Mouse (Mus musculus) hindbrain, embryonic 12.5 days (tissue): ENCODE results near the gene Lif. TPM values are rescaled to one million over a fixed set of nuclear protein-coding genes. Genes with fewer than 3 reads are reported as not detected.

Experiments used
- ATAC-seq: fragments of 200-750 bp; cut with Nextera tagmentation; 2 replicates; pipeline ENCODE4 v1.8.0; 2017; ENCODE audit warnings: moderate TSS enrichment; ENCODE audit not compliant: low FRiP score
- H3K27ac ChIP-seq: fragments of 300-500 bp; sonication (generic); 2 replicates; pipeline ENCODE4 v1.5.1; 2016; ENCODE audit warnings: mild to moderate bottlenecking
- H3K27me3 ChIP-seq: fragments of 300-500 bp; sonication (generic); 2 replicates; pipeline ENCODE4 v1.6.1; 2016; ENCODE audit warnings: mild to moderate bottlenecking
- H3K36me3 ChIP-seq: fragments of 300-500 bp; sonication (generic); 2 replicates; pipeline ENCODE4 v1.6.1; 2016; ENCODE audit warnings: mild to moderate bottlenecking
- H3K4me1 ChIP-seq: fragments of 300-500 bp; sonication (generic); 2 replicates; pipeline ENCODE4 v1.6.1; 2016
- H3K4me2 ChIP-seq: fragments of 300-500 bp; sonication (generic); replicated peaks from 2 replicates; pipeline ENCODE4 v1.6.1; 2016; ENCODE audit warnings: mild to moderate bottlenecking
- H3K4me3 ChIP-seq: fragments of 300-500 bp; sonication (generic); 2 replicates; pipeline ENCODE4 v1.5.1; 2016; ENCODE audit warnings: mild to moderate bottlenecking
- H3K9ac ChIP-seq: fragments of 300-500 bp; sonication (generic); 2 replicates; pipeline ENCODE4 v1.6.1; 2016; ENCODE audit warnings: mild to moderate bottlenecking, moderate library complexity
- H3K9me3 ChIP-seq: fragments of 300-500 bp; sonication (generic); replicated peaks from 2 replicates; pipeline ENCODE4 v1.6.1; 2016; ENCODE audit warnings: mild to moderate bottlenecking
- WGBS: fragments of 180-500 bp; shearing (Covaris S2); methylation state at CpG from one replicate; pipeline ENCODE4 v1.1.7; 2016; 5-methylcytosine and 5-hydroxymethylcytosine counted together
- polyA plus RNA-seq: library from polyadenylated mRNA; unstranded; fragments of >200 nt; fragmentation: Nextera tagmentation; extraction: Ambion mirVana; gene quantifications from 2 replicates; pipeline ENCODE4 v1.2.1, GENCODE M21; 2016

The Lif gene
- polyA plus RNA-seq: not detected in 2 replicates

- Histone ChIP-seq H3K9ac (no peak within 1 kb of the TSS), H3K9me3 (no peaks in the 10 kb centered on the region), H3K27me3 (peaks cover 4% of the 10 kb centered on the region; the same call in 1 of the 2 replicates), H3K27ac (no peak within 1 kb of the TSS), H3K36me3 (no peaks in the 10 kb centered on the region), H3K4me2 (no peak within 1 kb of the TSS), H3K4me1 (peaks cover 13% of the 10 kb centered on the region), H3K4me3 (no peak within 1 kb of the TSS)
- ATAC-seq: peak; percentile 5; the same call in 1 of the 2 replicates
- 54% methylated on average over 10 of the region's 11 CpGs for WGBS
These were observed at the start of gene Lif for GRCm38 (mm10) chr11:4256846-4257607. Gene Lif, plus strand, starts transcription at chr11:4257557.

GRCm38 (mm10) chr11:4207655-4208054, 49.7 kb upstream of the Lif start:
- H3K9me3 ChIP-seq: no peaks in the 10 kb centered on the region
- H3K4me3 ChIP-seq: no peak overlapping the region
- no peaks in the 10 kb centered on the region for H3K27me3 ChIP-seq
- no peak overlapping the region for H3K27ac ChIP-seq
- no peak for ATAC-seq
- no peak overlapping the region for H3K9ac ChIP-seq
- H3K4me1 ChIP-seq: no peaks in the 10 kb centered on the region
- H3K4me2 ChIP-seq: no peak overlapping the region
- WGBS: 95% methylated on average over 9 of the region's 9 CpGs
- peaks cover 44% of the 10 kb centered on the region for H3K36me3 ChIP-seq

DNA sequence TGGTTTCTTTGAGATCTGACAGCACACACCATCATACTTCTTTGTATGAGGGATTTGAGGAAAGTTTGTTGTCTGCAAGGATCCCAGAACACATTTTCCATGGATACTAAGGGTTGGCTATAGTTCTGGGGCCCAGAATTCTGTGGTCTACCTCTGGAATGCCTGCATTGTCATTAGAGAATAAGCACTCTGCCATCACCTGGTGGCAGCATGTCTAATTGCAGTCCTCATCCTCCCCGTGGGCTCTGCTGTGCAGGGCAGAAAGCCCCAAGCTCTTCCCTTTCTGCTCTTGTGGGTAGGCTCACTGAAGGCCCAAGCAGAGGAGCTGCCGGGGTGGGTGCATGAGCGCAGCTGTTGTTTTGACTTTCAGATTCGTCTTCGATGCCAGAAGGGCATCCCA, 47.8 kb upstream of the Lif start:
- Histone ChIP-seq H3K4me2 (no peak overlapping the region), H3K4me3 (no peak overlapping the region), H3K9me3 (no peaks in the 10 kb centered on the region), H3K36me3 (peaks cover 61% of the 10 kb centered on the region), H3K27me3 (no peaks in the 10 kb centered on the region), H3K27ac (no peak overlapping the region), H3K9ac (no peak overlapping the region), H3K4me1 (no peaks in the 10 kb centered on the region)
- ATAC-seq: no peak
- WGBS: 86% methylated on average over 5 of the region's 5 CpGs

DNA sequence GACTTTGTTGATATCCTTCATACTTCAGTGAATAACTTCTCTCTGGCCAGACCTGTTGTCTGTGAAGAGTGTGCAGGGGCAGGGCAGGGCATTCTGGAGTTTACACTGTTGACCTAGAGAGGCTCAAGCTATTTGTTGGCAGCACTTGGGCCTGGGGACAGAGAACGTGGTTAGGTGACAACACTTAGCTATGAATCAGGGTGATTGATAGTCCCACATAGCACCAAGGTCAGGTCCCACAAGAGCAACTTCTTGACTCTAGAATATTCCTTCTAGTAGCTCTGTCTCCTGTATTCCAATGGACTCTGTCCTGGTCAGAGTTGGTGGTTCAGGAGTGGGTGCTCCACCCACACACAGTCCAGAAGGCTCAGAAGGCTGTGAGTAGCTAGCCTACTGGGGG, 46.6 kb upstream of the Lif start:
- H3K27ac ChIP-seq: no peak overlapping the region
- no peak overlapping the region for H3K4me2 ChIP-seq
- H3K4me1 ChIP-seq: no peaks in the 10 kb centered on the region
- WGBS: 61% methylated on average over 1 of the region's 1 CpGs
- H3K27me3 ChIP-seq: no peaks in the 10 kb centered on the region
- ATAC-seq: no peak
- H3K9ac ChIP-seq: no peak overlapping the region
- no peaks in the 10 kb centered on the region for H3K9me3 ChIP-seq
- no peak overlapping the region for H3K4me3 ChIP-seq
- H3K36me3 ChIP-seq: peaks cover 67% of the 10 kb centered on the region

GRCm38 (mm10) chr11:4213107-4213506, 44.2 kb upstream of the Lif start:
- Histone ChIP-seq H3K9me3 (no peaks in the 10 kb centered on the region), H3K36me3 (peaks cover 53% of the 10 kb centered on the region), H3K4me3 (no peak overlapping the region), H3K27ac (no peak overlapping the region), H3K9ac (no peak overlapping the region), H3K4me1 (no peaks in the 10 kb centered on the region; the same call in 1 of the 2 replicates), H3K4me2 (no peak overlapping the region), H3K27me3 (peaks cover 8% of the 10 kb centered on the region; the same call in 1 of the 2 replicates)
- WGBS: 93% methylated on average over 10 of the region's 10 CpGs
- no peak for ATAC-seq

DNA sequence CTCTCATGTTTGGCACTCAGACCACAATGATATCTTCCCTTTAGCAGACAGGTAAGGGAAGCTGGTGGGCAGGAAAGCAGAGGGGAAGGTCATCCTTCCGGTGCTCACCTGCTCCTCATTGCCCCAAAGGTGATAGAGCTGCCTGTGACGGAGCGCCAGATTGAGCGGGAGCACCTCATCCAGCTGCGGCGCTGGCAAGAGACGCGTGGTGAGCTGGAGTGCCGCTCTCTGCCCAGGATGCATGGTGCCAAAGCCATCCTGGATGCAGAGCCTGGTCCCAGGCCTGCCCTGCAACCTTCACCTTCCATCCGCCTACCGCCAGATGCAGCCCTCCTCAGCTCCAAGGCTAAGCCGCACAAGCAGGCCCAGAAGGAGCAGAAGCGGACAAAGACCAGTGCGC, 42.8 kb upstream of the Lif start:
- no peak for ATAC-seq
- Histone ChIP-seq H3K27me3 (peaks cover 21% of the 10 kb centered on the region), H3K4me3 (no peak overlapping the region), H3K9me3 (no peaks in the 10 kb centered on the region), H3K27ac (no peak overlapping the region), H3K4me1 (peaks cover 4% of the 10 kb centered on the region; the same call in 1 of the 2 replicates), H3K9ac (no peak overlapping the region), H3K36me3 (peaks cover 42% of the 10 kb centered on the region), H3K4me2 (no peak overlapping the region)
- 94% methylated on average over 14 of the region's 14 CpGs for WGBS

- no peak overlapping the region for H3K27ac ChIP-seq
- WGBS: 89% methylated on average over 10 of the region's 10 CpGs
- peaks cover 4% of the 10 kb centered on the region; the same call in 1 of the 2 replicates for H3K4me1 ChIP-seq
- H3K4me3 ChIP-seq: no peak overlapping the region
- H3K27me3 ChIP-seq: peaks cover 23% of the 10 kb centered on the region
- no peak for ATAC-seq
- H3K9ac ChIP-seq: no peak overlapping the region
- no peak overlapping the region for H3K4me2 ChIP-seq
- no peaks in the 10 kb centered on the region for H3K9me3 ChIP-seq
- peaks cover 37% of the 10 kb centered on the region for H3K36me3 ChIP-seq
These were observed 42.3 kb upstream of the Lif start for GRCm38 (mm10) chr11:4215061-4215460.

DNA sequence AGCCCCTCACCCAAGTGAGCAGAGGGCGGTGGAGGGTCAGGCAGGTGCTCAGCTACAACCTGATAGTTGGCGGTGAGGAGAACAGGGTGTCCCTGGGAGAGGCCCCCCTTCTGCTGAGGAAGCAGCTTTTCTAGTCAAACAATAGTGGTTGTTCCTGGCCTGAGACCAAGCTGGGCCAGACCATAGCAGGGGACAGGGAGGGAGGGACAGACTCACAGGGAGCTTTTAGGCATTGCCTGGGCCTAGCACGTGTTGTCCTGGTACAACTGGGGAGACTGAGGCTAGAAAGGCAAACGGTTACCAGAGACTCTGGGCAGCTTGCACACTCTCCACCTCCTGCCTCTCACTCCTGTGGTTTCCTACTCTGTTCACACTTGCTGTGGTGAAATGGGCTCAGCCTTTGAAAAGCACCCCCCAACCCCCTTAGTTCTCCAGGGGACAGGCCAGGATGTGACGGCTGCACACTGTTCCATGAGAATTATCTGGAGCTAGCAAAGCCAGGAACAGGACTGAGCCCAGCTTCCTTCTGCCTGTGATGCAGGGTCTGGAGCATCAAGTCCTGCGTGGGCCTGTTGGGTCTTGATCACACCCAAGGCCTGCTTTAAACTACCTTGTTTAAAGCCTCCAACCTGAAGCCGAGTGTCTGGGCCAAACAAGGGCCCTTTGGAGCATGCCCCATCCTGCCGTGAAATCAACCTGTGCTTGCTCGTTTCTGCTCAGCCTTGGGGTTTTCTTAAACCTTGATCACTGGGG, 40.9 kb upstream of the Lif start:
- H3K36me3 ChIP-seq: peaks cover 27% of the 10 kb centered on the region

DNA sequence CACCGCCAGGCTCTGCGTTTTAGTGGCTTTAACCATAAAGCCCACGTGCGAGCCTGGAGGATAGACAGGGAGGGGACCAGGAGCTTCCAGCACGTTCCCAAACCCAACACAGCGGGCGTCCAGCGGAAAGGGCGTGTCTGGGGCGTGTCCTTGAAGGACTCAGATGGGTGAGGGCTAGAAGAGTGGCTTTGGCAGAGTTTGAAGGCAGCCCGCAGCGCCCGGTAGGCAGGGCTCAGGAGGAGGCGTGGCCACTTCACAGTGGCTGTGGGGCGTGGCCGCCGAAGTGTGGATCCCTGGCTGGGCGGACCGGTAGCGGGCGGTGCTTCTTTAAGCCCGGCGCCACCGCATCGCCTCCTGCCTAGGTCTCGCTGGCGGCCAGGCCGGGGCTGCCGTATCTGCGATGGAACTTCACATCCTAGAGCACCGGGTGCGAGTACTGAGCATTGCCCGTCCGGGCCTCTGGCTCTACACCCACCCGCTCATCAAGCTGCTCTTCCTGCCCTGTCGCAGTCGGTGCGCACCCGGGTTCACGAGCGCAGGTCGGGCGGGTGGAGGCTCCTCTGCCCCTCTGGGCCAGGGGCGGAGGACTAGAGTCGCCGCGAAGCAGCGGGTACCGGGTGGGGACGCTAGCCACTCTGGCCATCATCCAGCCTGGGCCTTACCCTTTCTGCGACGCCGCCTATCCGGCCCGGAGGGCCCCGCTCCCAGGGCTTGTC, 39.3 kb upstream of the Lif start, which contains the start of gene Castor1:
TSS of gene Castor1 (plus strand) at position 312 of the 716 bp plus-strand sequence.
- no peaks in the 10 kb centered on the region for H3K9me3 ChIP-seq
- peaks cover 4% of the 10 kb centered on the region; the same call in 1 of the 2 replicates for H3K4me1 ChIP-seq
- peaks cover 25% of the 10 kb centered on the region for H3K27me3 ChIP-seq
- peak within 1 kb of the TSS; percentile 34 for H3K4me3 ChIP-seq
- peak; percentile 79 for ATAC-seq
- no peak within 1 kb of the TSS for H3K27ac ChIP-seq
- H3K36me3 ChIP-seq: peaks cover 20% of the 10 kb centered on the region
- WGBS: 2% methylated on average over 56 of the region's 56 CpGs
- H3K9ac ChIP-seq: peak within 1 kb of the TSS; percentile 42
- peak within 1 kb of the TSS; percentile 56 for H3K4me2 ChIP-seq

More for the DNA sequence above, 40.9 kb upstream of the Lif start:
- Histone ChIP-seq H3K27me3 (peaks cover 25% of the 10 kb centered on the region), H3K27ac (no peak overlapping the region), H3K9ac (no peak overlapping the region), H3K4me2 (no peak overlapping the region), H3K4me1 (peaks cover 4% of the 10 kb centered on the region; the same call in 1 of the 2 replicates), H3K9me3 (no peaks in the 10 kb centered on the region), H3K4me3 (no peak overlapping the region)
- ATAC-seq: no peak
- 84% methylated on average over 9 of the region's 9 CpGs for WGBS

DNA sequence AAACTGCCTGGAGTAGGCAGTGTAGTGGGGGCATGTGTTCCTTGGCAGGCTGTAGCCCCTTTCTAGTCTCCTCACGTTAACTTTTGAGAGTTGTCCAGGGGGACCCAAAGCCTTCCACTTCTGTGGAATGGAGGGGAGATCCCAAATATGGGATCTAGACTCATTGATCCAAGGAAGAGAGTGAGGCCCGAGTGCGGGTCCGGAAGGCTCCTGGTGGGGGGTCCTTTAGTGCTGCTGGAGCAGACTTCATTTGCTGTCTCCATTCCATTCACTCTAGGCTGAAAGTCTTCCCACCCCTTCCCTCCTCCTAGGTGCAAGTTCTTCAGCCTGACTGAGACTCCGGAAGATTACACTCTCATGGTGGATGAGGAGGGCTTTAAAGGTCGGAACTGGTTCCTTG, 38.7 kb upstream of the Lif start:
- peak overlapping the region; percentile 42 for H3K9ac ChIP-seq

DNA sequence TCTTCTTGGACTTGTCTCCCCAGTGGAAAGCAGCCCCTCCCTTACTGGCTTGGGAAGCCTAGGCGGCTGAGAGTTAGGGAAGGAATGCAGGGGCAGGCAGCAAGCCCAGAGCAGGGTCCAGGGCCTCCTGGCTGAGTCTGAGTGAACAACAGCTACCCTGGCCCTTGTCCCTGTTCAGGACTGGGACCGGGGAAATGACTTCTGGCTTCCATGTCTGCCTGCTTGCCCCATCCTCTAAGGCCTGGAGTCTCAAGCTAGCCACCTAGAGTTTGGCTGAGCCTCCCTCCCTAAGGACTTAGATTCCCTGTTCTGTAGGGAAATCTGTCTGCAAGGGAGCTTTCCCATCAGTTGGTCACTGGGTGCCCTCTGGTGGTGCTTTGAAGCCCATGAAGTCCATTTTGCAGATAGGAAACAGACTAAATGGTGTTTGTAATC, 38.0 kb upstream of the Lif start:
- peaks cover 10% of the 10 kb centered on the region for H3K36me3 ChIP-seq
- ATAC-seq: no peak
- no peak overlapping the region for H3K4me3 ChIP-seq
- H3K9ac ChIP-seq: no peak overlapping the region
- peaks cover 25% of the 10 kb centered on the region for H3K27me3 ChIP-seq
- no peak overlapping the region for H3K4me2 ChIP-seq
- no peak overlapping the region for H3K27ac ChIP-seq
- WGBS: 16% methylated on average over 2 of the region's 2 CpGs
- peaks cover 4% of the 10 kb centered on the region; the same call in 1 of the 2 replicates for H3K4me1 ChIP-seq
- H3K9me3 ChIP-seq: no peaks in the 10 kb centered on the region

More for the DNA sequence above, 38.7 kb upstream of the Lif start:
- Histone ChIP-seq H3K4me1 (peaks cover 4% of the 10 kb centered on the region; the same call in 1 of the 2 replicates), H3K27me3 (peaks cover 25% of the 10 kb centered on the region), H3K27ac (no peak overlapping the region), H3K36me3 (peaks cover 16% of the 10 kb centered on the region), H3K4me3 (peak overlapping the region; percentile 34), H3K9me3 (no peaks in the 10 kb centered on the region), H3K4me2 (peak overlapping the region; percentile 56)
- ATAC-seq: no peak
- WGBS: 3% methylated on average over 6 of the region's 6 CpGs

- Histone ChIP-seq H3K27ac (no peak overlapping the region), H3K4me2 (no peak overlapping the region), H3K9me3 (no peaks in the 10 kb centered on the region), H3K27me3 (peaks cover 25% of the 10 kb centered on the region), H3K36me3 (peaks cover 4% of the 10 kb centered on the region), H3K4me1 (peaks cover 4% of the 10 kb centered on the region; the same call in 1 of the 2 replicates), H3K4me3 (no peak overlapping the region), H3K9ac (no peak overlapping the region)
- ATAC-seq: no peak
- 65% methylated on average over 9 of the region's 9 CpGs for WGBS
These were observed 37.4 kb upstream of the Lif start for GRCm38 (mm10) chr11:4219908-4220307.
